24 mouse cellular contexts compared by ENCODE assay signal in the genomic region with DNA sequence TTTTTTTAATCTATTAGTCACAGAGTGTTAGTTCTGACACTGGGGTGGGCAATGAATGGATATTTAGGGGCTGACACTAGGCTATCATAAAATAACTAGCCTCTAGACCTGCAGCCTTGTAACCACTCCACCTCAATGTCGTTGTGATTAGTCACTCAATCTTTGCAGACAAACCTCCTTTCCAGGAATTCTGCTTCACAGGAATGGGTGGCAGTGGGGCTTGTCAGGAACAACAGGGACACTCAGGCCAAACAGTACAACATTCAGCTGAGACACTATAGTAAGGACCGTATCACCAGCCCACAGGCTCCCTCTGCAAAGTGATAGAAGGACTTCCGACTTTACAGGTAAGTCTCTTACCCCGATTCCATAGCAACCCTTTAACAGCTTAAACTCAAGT. TPM values are rescaled to one million over a fixed set of nuclear protein-coding genes. Genes with fewer than 3 reads are reported as not detected.
DNase-seq lines count a peak whose midpoint lies in the region; ATAC-seq and TF ChIP-seq lines count a peak whose summit lies in the region.
"Had no signal": no experiment of that assay in that cellular context is flagged by ENCODE, and none has a peak within 500 bp of the region (broad histone marks: within the 10 kb centered on the region; RNA-seq: fewer than 3 reads in every experiment).

No protein-coding gene starts in this region.

- 77% methylated on average over 4 of the region's 4 CpGs for WGBS in intestine, postnatal 0 days
- WGBS in intestine, embryonic 16.5 days = 84% methylated on average over 4 of the region's 4 CpGs
- WGBS in stomach, postnatal 0 days = 76% methylated on average over 4 of the region's 4 CpGs

- TF ChIP-seq CTCF in intestine, postnatal 0 days (IDR thresholded peaks at IDR 0.05; ENCODE audit: low read depth) = no peak
- no peak for TF ChIP-seq CTCF in G1E (IDR thresholded peaks at IDR 0.05; ENCODE audit: low read depth, low read length)
- no peak for TF ChIP-seq CTCF in stomach, postnatal 0 days (IDR thresholded peaks at IDR 0.05; ENCODE audit: low read depth)

- no peak for ATAC-seq in intestine, postnatal 0 days
- ATAC-seq in intestine, embryonic 16.5 days = no peak
- ATAC-seq in G1E (ENCODE audit: extremely low read depth, insufficient number of reproducible peaks, low FRiP score, poor library complexity, severe bottlenecking) = peak; percentile 17; the same call in 1 of the 2 replicates
- no peak for ATAC-seq in stomach, postnatal 0 days (ENCODE audit: low FRiP score, low TSS enrichment)
- ATAC-seq: activated CD4-positive, CD25-positive, alpha-beta regulatory T cell, adult 4 months; CD4-positive, CD25-positive, alpha-beta regulatory T cell, adult 4 months; forebrain, embryonic 15.5 days; hindbrain, postnatal 0 days; Patski had no signal

- no peak overlapping the region for H3K4me3 ChIP-seq in intestine, postnatal 0 days (ENCODE audit: low read depth, low read length)
- no peak overlapping the region for H3K4me3 ChIP-seq in intestine, embryonic 16.5 days (ENCODE audit: low read length)
- no peak overlapping the region; the same call in 1 of the 2 replicates for H3K4me3 ChIP-seq in G1E (ENCODE audit: low read depth, low read length)
- no peak overlapping the region for H3K4me3 ChIP-seq in stomach, postnatal 0 days (ENCODE audit: low read depth, low read length)
- H3K4me3 ChIP-seq: embryonic facial prominence, embryonic 12.5 days; forebrain, embryonic 15.5 days; heart, adult 2 months; heart, embryonic 15.5 days; hindbrain, embryonic 13.5 days had no signal

- no peak overlapping the region for H3K9ac ChIP-seq in intestine, postnatal 0 days (ENCODE audit: low read depth, low read length)
- no peak overlapping the region for H3K9ac ChIP-seq in intestine, embryonic 16.5 days (ENCODE audit: low read depth, low read length)
- H3K9ac ChIP-seq in stomach, postnatal 0 days (ENCODE audit: low read length) = no peak overlapping the region
- H3K9ac ChIP-seq: embryonic facial prominence, embryonic 12.5 days; forebrain, embryonic 15.5 days; heart, embryonic 15.5 days; hindbrain, embryonic 13.5 days had no signal

- H3K4me2 ChIP-seq in intestine, postnatal 0 days (replicated peaks; ENCODE audit: low read depth) = no peak overlapping the region
- no peak overlapping the region for H3K4me2 ChIP-seq in intestine, embryonic 16.5 days (ENCODE audit: low read depth, low read length)
- H3K4me2 ChIP-seq in stomach, postnatal 0 days (replicated peaks; ENCODE audit: low read depth) = no peak overlapping the region
- H3K4me2 ChIP-seq: embryonic facial prominence, embryonic 12.5 days; forebrain, embryonic 15.5 days; heart, embryonic 11.5 days; heart, embryonic 15.5 days; hindbrain, embryonic 13.5 days had no signal

- peak overlapping the region; percentile 22; the same call in 1 of the 2 replicates for H3K27ac ChIP-seq in intestine, postnatal 0 days (ENCODE audit: low read depth, low read length)
- H3K27ac ChIP-seq in intestine, embryonic 16.5 days (ENCODE audit: low read length) = no peak overlapping the region
- 0 out of 2 replicates have a peak overlapping the region, but pooled peaks have one; percentile 40 for H3K27ac ChIP-seq in stomach, postnatal 0 days (replicated peaks)
- H3K27ac ChIP-seq: embryonic facial prominence, embryonic 12.5 days; forebrain, embryonic 15.5 days; heart, adult 2 months; heart, embryonic 15.5 days; hindbrain, embryonic 13.5 days; hindbrain, postnatal 0 days had no signal

- H3K36me3 ChIP-seq in intestine, postnatal 0 days (ENCODE audit: control insufficient read depth, insufficient read depth) = no peaks in the 10 kb centered on the region
- H3K36me3 ChIP-seq in intestine, embryonic 16.5 days (ENCODE audit: control insufficient read depth, insufficient read depth, low read length) = no peaks in the 10 kb centered on the region
- peaks cover 10% of the 10 kb centered on the region for H3K36me3 ChIP-seq in G1E (replicated peaks)
- H3K36me3 ChIP-seq in stomach, postnatal 0 days (ENCODE audit: control insufficient read depth, insufficient read depth, low read length) = no peaks in the 10 kb centered on the region
- H3K36me3 ChIP-seq: embryonic facial prominence, embryonic 12.5 days; forebrain, embryonic 15.5 days; heart, embryonic 15.5 days had no signal

- no peak for TF ChIP-seq EP300 in stomach, postnatal 0 days (optimal IDR thresholded peaks at IDR 0.05)

- DNase-seq in G1E (ENCODE audit: low spot score) = no peak
- peak; percentile 69 for DNase-seq in c-Kit-positive CD71-positive TER-119-positive erythroid progenitor cells, embryonic 14.5 days (ENCODE audit: low spot score)
- DNase-seq in stomach, postnatal 0 days (ENCODE audit: low spot score) = no peak
- no peak for DNase-seq in thymus, postnatal 0 days (ENCODE audit: low spot score)
- no peak for DNase-seq in gastrocnemius, postnatal 10 days
- DNase-seq: adrenal gland, postnatal 25 days; B cell, adult 2 months; cerebellum, adult 11-12 months; cerebellum, adult 9-10 months; cerebellum, postnatal 25 days; gastrocnemius, postnatal 14 days; heart, adult 2 months; heart, postnatal 14 days had no signal

- H3K9me3 ChIP-seq in intestine, postnatal 0 days (ENCODE audit: control insufficient read depth) = no peaks in the 10 kb centered on the region
- H3K9me3 ChIP-seq in intestine, embryonic 16.5 days (ENCODE audit: control insufficient read depth, low read length) = no peaks in the 10 kb centered on the region
- H3K9me3 ChIP-seq in G1E (replicated peaks) = no peaks in the 10 kb centered on the region
- no peaks in the 10 kb centered on the region for H3K9me3 ChIP-seq in stomach, postnatal 0 days (ENCODE audit: control insufficient read depth, low read length)
- H3K9me3 ChIP-seq: embryonic facial prominence, embryonic 12.5 days; forebrain, embryonic 15.5 days; heart, embryonic 15.5 days had no signal

- no peaks in the 10 kb centered on the region for H3K4me1 ChIP-seq in intestine, postnatal 0 days (replicated peaks; ENCODE audit: control insufficient read depth, insufficient read depth, low read length)
- peaks cover 17% of the 10 kb centered on the region for H3K4me1 ChIP-seq in intestine, embryonic 16.5 days (ENCODE audit: control insufficient read depth, insufficient read depth, low read length)
- peaks cover 41% of the 10 kb centered on the region for H3K4me1 ChIP-seq in G1E (ENCODE audit: insufficient read depth, low read depth, low read length)
- peaks cover 2% of the 10 kb centered on the region; the same call in 1 of the 2 replicates for H3K4me1 ChIP-seq in stomach, postnatal 0 days (replicated peaks; ENCODE audit: control insufficient read depth, insufficient read depth)

- no peaks in the 10 kb centered on the region for H3K27me3 ChIP-seq in intestine, postnatal 0 days (replicated peaks; ENCODE audit: control insufficient read depth, insufficient read depth, low read length)
- H3K27me3 ChIP-seq in intestine, embryonic 16.5 days (replicated peaks; ENCODE audit: control insufficient read depth, insufficient read depth, low read length) = no peaks in the 10 kb centered on the region
- 0 out of 2 replicates have a peak, but pooled peaks cover 2% of the 10 kb centered on the region for H3K27me3 ChIP-seq in G1E (ENCODE audit: insufficient read depth, low read length)
- H3K27me3 ChIP-seq in stomach, postnatal 0 days (ENCODE audit: control insufficient read depth, insufficient read depth, low read length) = no peaks in the 10 kb centered on the region
- H3K27me3 ChIP-seq: embryonic facial prominence, embryonic 12.5 days; forebrain, embryonic 15.5 days; heart, embryonic 15.5 days; hindbrain, embryonic 13.5 days; Patski had no signal

RNA-seq across cellular contexts. Expression of a gene that starts 2.3 kb away (rescaled TPM):
- polyA plus RNA-seq in intestine, postnatal 0 days (2015; fragmentation: Nextera tagmentation; extraction: Ambion mirVana) = 28.1 and 32.1 TPM in 2 replicates
- 3.3 and 4.9 TPM in 2 replicates for polyA plus RNA-seq in intestine, embryonic 16.5 days (2015; fragmentation: Nextera tagmentation; extraction: Ambion mirVana)
- total RNA-seq in G1E (2014; fragmentation: Nextera tagmentation) (43.5 and 93.6 TPM in 2 replicates), G1E (2017) (30.2 and 33.3 TPM in 2 replicates)
- polyA plus RNA-seq in G1E (2012) = 54.7 and 75.1 TPM in 2 replicates
- 14.7 and 17.8 TPM in 2 replicates for polyA plus RNA-seq in stomach, postnatal 0 days (2015; fragmentation: Nextera tagmentation; extraction: Ambion mirVana)
- 20.0 and 26.3 TPM in 2 replicates for polyA plus RNA-seq in thymus, postnatal 0 days (2015; fragmentation: Nextera tagmentation; extraction: Ambion mirVana)
- 10 to 100 TPM; 35.2 to 37.9 TPM for total RNA-seq in gastrocnemius, postnatal 10 days (2021)
